ENCODE assay signal across 8 mouse cellular contexts in genomic region chr19:27216767-27217403, GRCm38 (mm10). TPM values are rescaled to one million over a fixed set of nuclear protein-coding genes. Genes with fewer than 3 reads are reported as not detected.
DNase-seq lines count a peak whose midpoint lies in the region; ATAC-seq and TF ChIP-seq lines count a peak whose summit lies in the region.

No protein-coding gene starts in this region.

- H3K9me3 ChIP-seq in erythroblast, embryonic 14.5 days (ENCODE audit: control insufficient read depth, low read length) = no peaks in the 10 kb centered on the region
- no peaks in the 10 kb centered on the region for H3K9me3 ChIP-seq in embryonic facial prominence, embryonic 15.5 days (replicated peaks)
- H3K9me3 ChIP-seq in kidney, embryonic 14.5 days (ENCODE audit: control insufficient read depth, low read length) = no peaks in the 10 kb centered on the region
- no peaks in the 10 kb centered on the region for H3K9me3 ChIP-seq in limb, embryonic 14.5 days (ENCODE audit: control insufficient read depth, low read length)
- H3K9me3 ChIP-seq in midbrain, postnatal 0 days (ENCODE audit: low read length) = no peaks in the 10 kb centered on the region

- H3K4me1 ChIP-seq in erythroblast, embryonic 14.5 days (ENCODE audit: control insufficient read depth) = no peaks in the 10 kb centered on the region
- H3K4me1 ChIP-seq in embryonic facial prominence, embryonic 15.5 days = peaks cover 24% of the 10 kb centered on the region
- no peaks in the 10 kb centered on the region for H3K4me1 ChIP-seq in kidney, embryonic 14.5 days (ENCODE audit: control insufficient read depth, insufficient read depth, low read length)
- H3K4me1 ChIP-seq in limb, embryonic 14.5 days (ENCODE audit: control insufficient read depth, insufficient read depth, low read length) = peaks cover 11% of the 10 kb centered on the region; the same call in 1 of the 2 replicates
- peaks cover 11% of the 10 kb centered on the region; the same call in 1 of the 2 replicates for H3K4me1 ChIP-seq in midbrain, postnatal 0 days (ENCODE audit: insufficient read depth, low read length)
- H3K4me1 ChIP-seq in testis, adult 2 months (ENCODE audit: control insufficient read depth, insufficient read depth, low read length) = peaks cover 14% of the 10 kb centered on the region

- H3K36me3 ChIP-seq in erythroblast, embryonic 14.5 days (ENCODE audit: control insufficient read depth) = no peaks in the 10 kb centered on the region
- H3K36me3 ChIP-seq in embryonic facial prominence, embryonic 15.5 days = no peaks in the 10 kb centered on the region
- no peaks in the 10 kb centered on the region for H3K36me3 ChIP-seq in kidney, embryonic 14.5 days (ENCODE audit: control insufficient read depth, insufficient read depth, low read length)
- H3K36me3 ChIP-seq in limb, embryonic 14.5 days (ENCODE audit: control insufficient read depth, insufficient read depth, low read length) = no peaks in the 10 kb centered on the region
- no peaks in the 10 kb centered on the region for H3K36me3 ChIP-seq in midbrain, postnatal 0 days (ENCODE audit: insufficient read depth, low read length)
- no peaks in the 10 kb centered on the region for H3K36me3 ChIP-seq in testis, adult 2 months (ENCODE audit: control insufficient read depth, insufficient read depth, low read length)

- WGBS in embryonic facial prominence, embryonic 15.5 days = under 1% methylated on average over 52 of the region's 62 CpGs
- WGBS in kidney, embryonic 14.5 days = under 1% methylated on average over 58 of the region's 62 CpGs
- 0% methylated on average over 24 of the region's 62 CpGs for WGBS in limb, embryonic 14.5 days
- WGBS in midbrain, postnatal 0 days = 1% methylated on average over 48 of the region's 62 CpGs

- peaks cover 41% of the 10 kb centered on the region for H3K27me3 ChIP-seq in erythroblast, embryonic 14.5 days (ENCODE audit: control insufficient read depth)
- H3K27me3 ChIP-seq in embryonic facial prominence, embryonic 15.5 days = peaks cover 8% of the 10 kb centered on the region; the same call in 1 of the 2 replicates
- H3K27me3 ChIP-seq in kidney, embryonic 14.5 days (ENCODE audit: control insufficient read depth, insufficient read depth, low read length) = 0 out of 2 replicates have a peak, but pooled peaks cover 4% of the 10 kb centered on the region
- peaks cover 20% of the 10 kb centered on the region for H3K27me3 ChIP-seq in limb, embryonic 14.5 days (ENCODE audit: control insufficient read depth, insufficient read depth, low read length)
- H3K27me3 ChIP-seq in midbrain, postnatal 0 days (ENCODE audit: insufficient read depth, low read length) = no peaks in the 10 kb centered on the region
- no peaks in the 10 kb centered on the region for H3K27me3 ChIP-seq in testis, adult 2 months (ENCODE audit: control insufficient read depth, insufficient read depth, low read length)

- H3K4me2 ChIP-seq in embryonic facial prominence, embryonic 15.5 days (replicated peaks) = peak overlapping the region; percentile 95
- peak overlapping the region; percentile 93 for H3K4me2 ChIP-seq in kidney, embryonic 14.5 days (replicated peaks; ENCODE audit: low read depth, low read length)
- peak overlapping the region; percentile 77 for H3K4me2 ChIP-seq in limb, embryonic 14.5 days (replicated peaks; ENCODE audit: low read depth, low read length, severe bottlenecking)
- H3K4me2 ChIP-seq in midbrain, postnatal 0 days (ENCODE audit: low read depth, low read length, poor library complexity, severe bottlenecking) = peak overlapping the region; percentile 87

- peak; percentile 65 for TF ChIP-seq CTCF in midbrain, postnatal 0 days (IDR thresholded peaks at IDR 0.05)
- no peak for TF ChIP-seq CTCF in testis, adult 2 months (IDR thresholded peaks at IDR 0.05; ENCODE audit: control insufficient read depth, insufficient read depth, insufficient replicate concordance, low read depth, low read length)

- H3K4me3 ChIP-seq in erythroblast, embryonic 14.5 days (replicated peaks) = peak overlapping the region; percentile 53
- peak overlapping the region; percentile 72 for H3K4me3 ChIP-seq in embryonic facial prominence, embryonic 15.5 days (replicated peaks)
- peak overlapping the region; percentile 73 for H3K4me3 ChIP-seq in kidney, embryonic 14.5 days (ENCODE audit: low read length)
- peak overlapping the region; percentile 67 for H3K4me3 ChIP-seq in limb, embryonic 14.5 days (replicated peaks; ENCODE audit: low read length)
- peak overlapping the region; percentile 87 for H3K4me3 ChIP-seq in midbrain, postnatal 0 days (ENCODE audit: low read depth, low read length)
- peak overlapping the region; percentile 25 for H3K4me3 ChIP-seq in testis, adult 2 months (ENCODE audit: control insufficient read depth, low read depth, low read length)

- peak; percentile 63 to 69 for DNase-seq in heart, adult 9 months (ENCODE audit: low spot score in 2 of 2)
- peak; percentile 65 for DNase-seq in limb, embryonic 14.5 days (ENCODE audit: low spot score)
- DNase-seq in midbrain, postnatal 0 days (ENCODE audit: low spot score) = peak; percentile 82

- no peak for TF ChIP-seq POLR2A in limb, embryonic 14.5 days (IDR thresholded peaks at IDR 0.05; ENCODE audit: borderline replicate concordance, extremely low read depth, insufficient read depth, insufficient read length)
- no peak for TF ChIP-seq POLR2A in testis, adult 2 months (IDR thresholded peaks at IDR 0.05; ENCODE audit: control insufficient read depth, low read depth, low read length)

- peak overlapping the region; percentile 66 for H3K9ac ChIP-seq in embryonic facial prominence, embryonic 15.5 days
- peak overlapping the region; percentile 86 for H3K9ac ChIP-seq in kidney, embryonic 14.5 days (ENCODE audit: low read depth, low read length)
- peak overlapping the region; percentile 68 for H3K9ac ChIP-seq in limb, embryonic 14.5 days (ENCODE audit: low read depth, low read length, severe bottlenecking)
- peak overlapping the region; percentile 89 for H3K9ac ChIP-seq in midbrain, postnatal 0 days (replicated peaks; ENCODE audit: low read length, poor library complexity, severe bottlenecking)

- H3K27ac ChIP-seq in embryonic facial prominence, embryonic 15.5 days (replicated peaks) = peak overlapping the region; percentile 71
- peak overlapping the region; percentile 79 for H3K27ac ChIP-seq in kidney, embryonic 14.5 days (ENCODE audit: low read depth, low read length)
- no peak overlapping the region for H3K27ac ChIP-seq in limb, embryonic 14.5 days (replicated peaks; ENCODE audit: low read depth, low read length)
- H3K27ac ChIP-seq in midbrain, postnatal 0 days (ENCODE audit: low read depth, low read length) = peak overlapping the region; percentile 87
- H3K27ac ChIP-seq in testis, adult 2 months (ENCODE audit: control insufficient read depth, insufficient read depth, low read depth, low read length) = no peak overlapping the region

- no peak for ATAC-seq in erythroblast, adult 5-6 weeks (replicated peaks; ENCODE audit: low FRiP score, poor library complexity, severe bottlenecking)
- peak; percentile 75 for ATAC-seq in embryonic facial prominence, embryonic 15.5 days (ENCODE audit: insufficient number of reproducible peaks, low FRiP score, low TSS enrichment, low read depth)
- ATAC-seq in kidney, embryonic 14.5 days (ENCODE audit: low FRiP score, low TSS enrichment) = peak; percentile 78
- ATAC-seq in limb, embryonic 14.5 days (ENCODE audit: low FRiP score, low read depth) = peak; percentile 74
- ATAC-seq in midbrain, postnatal 0 days (ENCODE audit: low FRiP score) = peak; percentile 83

RNA-seq across cellular contexts. Expression of gene Vldlr, which starts 0.6 kb away (rescaled TPM):
- not detected in 2 replicates for polyA plus RNA-seq in erythroblast, embryonic 14.5 days (2012)
- total RNA-seq in erythroblast, adult 5-6 weeks (2015; ENCODE audit: low replicate concordance) = not detected in 2 replicates
- 0.14 and 3.7 TPM in 2 replicates for total RNA-seq in erythroblast, adult 5-6 weeks (2017; ENCODE audit: low replicate concordance)
- 15.0 and 15.8 TPM in 2 replicates for polyA plus RNA-seq in embryonic facial prominence, embryonic 15.5 days (2015; fragmentation: Nextera tagmentation; extraction: Ambion mirVana)
- polyA plus RNA-seq in kidney, embryonic 14.5 days (2014; fragmentation: Nextera tagmentation; extraction: Ambion mirVana) = 20.1 and 28.3 TPM in 2 replicates
- polyA plus RNA-seq in limb, embryonic 14.5 days (2012; rRNA removed) = 12.0 and 12.9 TPM in 2 replicates
- 11.7 and 12.4 TPM in 2 replicates for polyA plus RNA-seq in limb, embryonic 14.5 days (2014; fragmentation: Nextera tagmentation; extraction: Ambion mirVana)
- 49.0 and 54.3 TPM in 2 replicates for total RNA-seq in midbrain, postnatal 0 days (2014; rRNA removed)
- polyA plus RNA-seq in midbrain, postnatal 0 days (2015; fragmentation: Nextera tagmentation; extraction: Ambion mirVana) = 35.9 and 37.9 TPM in 2 replicates
- 0.28 and 0.53 TPM in 2 replicates for polyA plus RNA-seq in testis, adult 2 months (2012; rRNA removed)

Comparison
In these comparisons a context has a peak if more than half of its experiments do, and no peak if none do; other contexts are left out.
1. H3K4me3 ChIP-seq: peak in every context shown above with its lines; median percentile 87 in midbrain, postnatal 0 days; 73 in kidney, embryonic 14.5 days; 72 in embryonic facial prominence, embryonic 15.5 days; 67 in limb, embryonic 14.5 days; 53 in erythroblast, embryonic 14.5 days; 25 in testis, adult 2 months.
2. H3K27ac ChIP-seq: peak in embryonic facial prominence, embryonic 15.5 days (single experiment), kidney, embryonic 14.5 days (single experiment) and midbrain, postnatal 0 days (single experiment); none in limb, embryonic 14.5 days (single experiment) and testis, adult 2 months (single experiment).
3. Peak in every context shown above with its lines, with median percentiles within 50 percentile points of each other: H3K4me2 ChIP-seq, H3K9ac ChIP-seq and DNase-seq.